Mouse (Mus musculus): ENCODE measurements around the gene Limch1. TPM values are rescaled to one million over a fixed set of nuclear protein-coding genes. Genes with fewer than 3 reads are reported as not detected.

Gene Limch1
- total RNA-seq, 1 experiment from 2014 or later = 127 TPM

DNA sequence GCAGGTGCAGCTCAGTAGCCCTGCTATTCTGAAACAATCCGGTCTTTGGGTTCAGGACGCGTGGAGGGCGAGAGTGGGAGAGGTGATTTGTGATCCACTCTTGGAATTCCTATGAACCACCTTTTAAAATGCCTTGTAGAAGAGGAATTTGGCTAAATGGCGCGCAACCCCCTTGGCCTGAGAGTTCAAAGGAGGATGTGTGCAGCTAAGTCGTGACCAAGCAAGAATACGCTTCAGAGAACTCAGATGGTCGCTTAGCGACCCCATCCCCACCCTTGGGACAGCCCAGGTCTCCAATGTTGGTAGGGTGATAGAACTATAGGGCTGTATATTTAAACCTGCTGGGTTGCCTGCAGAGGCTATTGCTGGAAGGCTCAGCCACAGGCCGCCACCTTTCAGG is 1.1 kb downstream of the Limch1 start:
- DNase-seq = no peak

DNA sequence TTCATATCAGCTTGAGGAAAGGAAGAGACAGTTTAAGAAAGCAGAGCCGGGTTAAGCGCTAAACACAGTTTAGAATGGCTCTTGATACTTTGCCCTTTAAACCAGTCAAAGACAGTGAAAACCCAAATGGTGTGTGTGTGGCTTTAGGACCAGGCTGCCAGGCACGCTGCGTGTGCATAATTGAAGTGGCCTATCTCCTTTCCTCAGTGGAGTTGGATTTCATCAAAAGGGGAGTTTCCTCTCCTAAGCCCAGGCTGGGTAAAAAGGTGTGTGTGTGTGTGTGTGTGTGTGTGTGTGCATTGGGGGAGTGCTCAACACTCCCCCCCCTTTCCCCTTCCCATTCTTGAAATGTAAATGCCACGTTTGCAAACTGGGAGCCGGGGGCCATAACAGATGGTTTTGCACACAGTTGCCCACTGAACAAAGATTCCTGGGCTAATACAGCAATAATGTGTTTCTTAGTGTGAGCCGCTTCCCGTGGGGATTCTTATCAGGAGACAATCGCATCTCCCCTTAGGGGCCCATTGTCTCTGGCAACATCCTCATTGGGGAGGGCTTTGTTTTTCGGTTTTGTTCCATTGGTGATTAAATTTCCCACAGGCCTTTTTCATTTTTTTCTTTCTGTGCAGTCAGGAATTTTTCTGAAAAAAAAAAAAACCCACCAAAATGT is 2.3 kb downstream of the Limch1 start:
- no peak for DNase-seq

DNA sequence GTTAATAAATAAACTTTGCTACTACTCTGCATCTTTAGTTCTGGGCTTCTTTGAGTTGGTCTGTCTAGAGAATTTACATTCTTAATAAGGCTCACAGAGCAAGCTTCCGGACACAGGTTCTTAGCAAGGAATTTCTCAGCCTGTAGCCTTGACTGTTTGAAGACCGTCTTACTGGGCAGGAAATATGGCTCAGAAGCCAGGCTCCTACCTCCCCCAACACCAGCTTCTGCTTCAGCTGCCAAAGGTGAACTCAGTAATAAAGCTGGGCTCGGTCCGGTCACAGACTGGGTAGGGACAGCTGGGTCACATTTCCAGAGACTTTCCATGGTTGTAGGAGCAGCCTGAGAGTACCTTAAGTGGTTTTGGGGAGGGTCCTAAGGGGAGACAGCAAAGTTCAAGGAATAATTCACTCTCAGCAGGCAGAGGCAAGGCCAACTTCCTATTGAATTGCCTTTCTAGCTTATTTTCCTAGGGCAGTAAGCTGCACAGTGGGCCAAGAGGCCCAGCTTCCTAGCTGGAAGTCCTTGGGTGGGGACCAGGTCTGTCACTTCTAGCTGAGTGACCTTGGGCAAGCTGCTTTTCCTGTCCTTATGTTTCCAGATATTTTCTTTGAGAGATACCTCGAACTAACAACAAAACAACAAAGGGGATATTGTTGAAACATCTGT is 3.0 kb downstream of the Limch1 start:
- DNase-seq = no peak

DNA sequence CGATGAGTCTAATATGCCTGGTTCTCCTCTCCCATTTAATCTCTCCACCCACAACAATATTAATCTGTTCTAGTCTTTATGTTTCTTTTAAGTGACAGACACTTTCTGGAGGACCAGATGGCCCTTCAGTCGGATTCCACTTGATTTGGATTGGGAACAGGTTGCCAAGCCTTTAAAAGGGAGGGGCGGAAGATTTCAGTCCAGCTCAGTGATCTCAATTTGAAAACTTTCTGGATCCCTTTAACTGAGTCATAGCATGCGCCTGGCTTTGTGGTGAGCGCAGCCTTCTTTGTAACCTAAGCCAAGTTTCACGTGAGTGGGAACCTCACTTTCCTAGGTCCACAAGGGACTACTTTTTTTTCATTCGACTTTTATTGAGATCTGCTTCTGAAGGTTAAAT is 5.0 kb downstream of the Limch1 start:
- no peak for DNase-seq

DNA sequence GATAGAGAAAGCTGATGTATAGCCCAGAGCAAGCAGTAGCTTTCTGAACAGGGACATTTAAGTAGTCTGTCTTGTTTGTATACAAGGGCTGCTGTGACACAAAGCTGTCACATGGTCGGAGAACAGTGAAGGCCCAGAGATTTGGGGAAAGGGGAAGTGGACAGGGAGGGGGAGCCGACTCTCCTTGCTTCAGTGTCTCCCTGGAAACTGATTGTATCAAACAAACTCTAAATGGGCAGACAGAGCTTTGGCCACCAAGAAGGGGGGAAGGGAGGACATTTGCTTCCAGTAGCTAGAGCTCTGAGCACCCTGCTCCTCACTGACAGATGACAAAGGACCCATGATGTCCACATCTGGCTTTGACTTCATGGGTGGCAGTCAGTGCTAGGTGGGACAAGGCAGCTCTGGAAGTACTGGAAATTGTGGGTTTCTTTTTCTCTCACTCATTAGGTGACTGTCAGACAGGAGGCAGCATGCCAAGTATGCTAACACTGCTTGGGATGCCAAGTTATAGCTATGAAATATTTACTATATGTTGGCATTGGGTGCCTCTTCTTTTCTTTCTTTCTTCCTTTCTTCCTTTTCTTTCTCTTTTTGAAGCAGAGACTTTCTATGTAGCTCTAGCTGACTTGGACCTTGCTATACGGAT is 5.8 kb downstream of the Limch1 start:
- no peak for DNase-seq

DNA sequence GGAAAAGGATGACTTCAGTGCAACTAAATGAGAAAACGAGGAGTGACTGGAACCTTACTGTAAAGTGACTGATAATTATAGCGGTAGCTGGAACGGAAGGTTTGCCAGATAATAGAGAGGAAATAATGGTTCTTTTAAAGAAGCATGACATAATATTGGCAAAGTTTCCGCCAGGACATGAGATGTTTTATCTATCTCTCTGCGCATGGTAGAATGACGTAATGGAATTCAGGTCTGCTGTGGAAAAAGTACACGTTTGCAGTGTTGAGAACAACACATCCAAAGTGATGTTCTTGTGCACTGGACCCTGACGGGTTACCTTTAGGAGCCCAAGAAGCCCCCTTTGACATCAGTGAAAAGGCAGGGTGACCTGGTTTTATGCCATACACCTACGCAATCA is 8.0 kb downstream of the Limch1 start:
- no peak for DNase-seq

DNA sequence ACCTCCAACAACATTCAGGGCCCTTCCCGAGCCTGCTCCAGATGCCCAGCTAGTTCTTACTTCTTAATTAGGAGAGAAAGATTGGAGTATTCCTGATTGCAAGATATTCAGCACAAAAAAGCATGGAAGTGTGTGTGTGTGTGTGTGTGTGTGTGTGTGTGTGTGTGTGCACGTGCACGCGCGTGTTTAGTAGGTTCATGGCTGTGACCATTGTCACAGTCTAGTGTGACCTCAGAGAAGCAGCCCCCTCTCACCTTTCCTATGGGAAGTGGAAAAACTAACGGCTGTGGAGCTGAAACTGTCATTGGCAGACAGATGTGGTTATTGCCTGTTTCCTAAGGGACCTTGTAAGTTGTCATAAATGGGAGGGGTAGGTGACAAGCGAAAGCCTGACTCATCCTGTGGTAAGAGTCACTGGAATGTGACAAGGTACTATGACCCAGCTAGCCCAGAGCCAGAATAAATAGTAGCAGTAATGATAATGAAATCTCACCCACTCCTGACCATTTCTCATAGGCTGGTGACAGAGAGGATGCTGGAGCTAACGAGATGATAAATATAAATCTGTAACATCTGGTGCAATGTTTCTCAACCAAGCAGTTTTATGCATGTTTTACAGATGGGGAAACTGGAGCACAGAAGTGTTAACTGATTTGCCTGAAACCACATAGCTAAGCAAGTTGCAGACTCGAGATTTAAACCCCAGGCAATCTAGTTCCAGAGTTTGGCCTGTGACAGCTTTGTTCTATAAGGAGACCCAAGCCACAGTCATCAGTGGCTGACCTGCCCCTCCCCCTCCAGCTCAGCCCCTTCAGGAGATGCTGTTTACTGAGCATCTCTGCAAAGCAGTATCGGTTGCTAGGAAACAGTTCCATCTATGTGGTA is 11.4 kb downstream of the Limch1 start:
- DNase-seq = no peak

DNA sequence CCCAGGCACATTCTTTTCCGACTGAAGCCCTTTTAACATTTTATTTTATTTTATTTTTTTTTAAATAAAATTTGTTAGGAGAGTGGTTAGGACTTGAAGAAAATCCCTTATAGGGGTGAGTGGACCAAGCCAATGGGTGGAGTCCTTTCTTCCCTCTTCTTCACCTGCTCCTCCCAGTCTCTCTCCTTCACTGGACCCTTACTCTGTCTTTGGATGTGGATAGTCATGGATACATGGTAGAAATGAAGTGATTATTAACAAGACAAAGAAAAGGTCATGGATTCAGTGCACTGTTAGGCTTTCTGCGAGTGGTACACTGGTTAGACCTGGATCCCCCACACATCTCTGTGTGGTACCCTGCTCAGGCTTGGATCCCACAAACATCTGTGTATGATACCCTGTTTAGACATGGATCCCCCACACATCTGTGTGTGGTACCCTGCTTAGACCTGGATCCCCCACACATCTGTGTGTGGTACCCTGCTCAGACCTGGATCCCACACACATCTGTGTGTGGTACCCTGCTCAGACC is 12.1 kb downstream of the Limch1 start:
- DNase-seq = no peak

DNA sequence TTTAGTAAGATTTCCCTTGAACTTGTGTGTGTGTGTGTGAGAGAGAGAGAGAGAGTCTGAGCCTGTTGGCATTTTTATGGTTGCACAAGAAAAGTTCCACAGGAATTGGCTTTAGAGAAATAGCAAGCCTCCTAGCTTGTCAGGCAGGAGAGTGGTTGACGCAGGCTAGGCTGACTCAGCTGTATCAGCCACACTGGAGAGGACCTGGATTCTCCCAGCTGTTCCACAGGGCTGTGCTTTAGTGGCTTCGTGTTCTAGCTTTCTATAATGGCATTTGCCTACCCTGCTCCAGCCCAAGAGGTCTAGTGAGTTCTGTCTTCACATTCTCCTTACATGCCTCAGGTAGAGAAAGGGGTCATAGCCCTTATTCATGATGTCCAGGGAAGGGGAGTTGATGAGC is 13.7 kb downstream of the Limch1 start:
- DNase-seq = no peak

DNA sequence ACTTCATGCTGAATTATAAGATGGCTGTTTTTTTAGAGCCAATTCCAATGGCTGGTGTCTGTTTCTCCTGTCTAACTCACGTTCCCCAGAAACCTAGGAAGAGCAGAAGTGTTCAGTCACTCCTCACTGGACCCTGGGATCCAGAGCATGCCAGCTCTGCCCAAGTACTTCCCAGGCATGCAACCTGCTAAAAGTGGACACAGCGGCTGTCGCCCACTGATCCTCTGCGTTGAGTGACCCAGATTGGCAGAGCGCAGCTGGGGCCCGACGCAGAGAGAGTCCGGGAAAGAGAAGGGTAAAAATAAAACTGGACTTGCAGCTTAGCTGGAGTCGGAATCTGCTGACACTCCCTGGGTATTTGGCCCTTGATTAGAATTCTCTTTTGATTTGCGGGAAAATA is 15.1 kb downstream of the Limch1 start:
- DNase-seq = no peak

DNA sequence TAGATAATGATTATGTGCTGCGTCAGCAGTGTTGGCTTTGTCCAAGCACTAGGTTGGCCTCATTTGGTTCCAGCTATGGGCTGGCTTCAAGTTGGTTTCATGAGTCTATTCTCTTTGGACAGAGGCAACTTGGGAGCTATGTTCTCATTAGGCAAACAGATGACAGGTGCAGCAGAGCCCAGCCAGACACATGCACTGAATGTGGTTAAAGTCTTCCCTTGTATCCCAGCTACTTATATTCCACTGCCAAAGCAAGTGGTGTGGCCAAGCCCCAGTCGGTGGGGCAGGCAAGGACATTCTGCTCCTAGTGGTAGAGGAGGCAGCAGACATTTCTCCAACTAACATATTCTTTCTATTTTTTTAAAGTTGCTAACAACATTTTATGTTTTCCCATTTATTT is 16.4 kb downstream of the Limch1 start:
- DNase-seq = no peak

DNA sequence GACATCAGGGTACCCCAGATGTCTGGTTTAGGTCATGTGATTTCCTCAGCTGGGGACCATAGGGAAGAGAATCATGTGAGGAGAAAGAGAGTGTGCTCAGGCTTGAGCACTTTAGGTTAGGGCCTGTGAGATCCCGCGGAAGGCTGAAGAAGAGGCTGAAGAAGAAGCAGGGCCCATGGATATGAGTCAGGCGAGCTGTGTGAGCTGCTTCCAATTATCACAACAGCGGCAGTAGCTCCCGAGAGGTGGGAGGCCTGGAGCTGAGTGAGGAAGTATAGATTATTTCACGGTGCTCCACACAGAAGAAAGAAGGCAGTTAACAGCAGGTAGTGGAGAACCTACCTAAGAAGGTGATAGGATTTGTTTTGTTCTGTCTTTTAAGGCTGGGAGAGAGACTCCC is 18.5 kb downstream of the Limch1 start:
- DNase-seq = no peak

DNA sequence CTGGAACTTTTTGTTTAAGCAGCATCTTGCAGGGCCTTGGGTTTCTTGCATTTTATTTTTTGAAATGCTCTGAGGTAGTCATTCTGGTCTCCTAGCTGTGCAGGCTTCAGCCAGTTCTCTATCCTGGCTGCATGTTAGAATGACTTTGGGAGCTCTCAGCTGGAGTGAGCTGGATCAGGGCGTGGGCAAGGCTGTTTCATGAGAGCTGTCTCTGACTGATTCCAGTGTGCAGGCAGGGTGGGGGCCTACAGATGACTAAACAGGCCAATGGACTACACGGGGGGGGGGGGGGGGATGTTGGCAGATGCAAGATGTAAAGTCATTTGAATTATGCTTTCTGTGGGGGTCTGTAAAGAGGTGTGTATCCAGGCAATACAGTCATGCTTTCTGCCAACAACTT is 20.3 kb downstream of the Limch1 start:
- DNase-seq = no peak

DNA sequence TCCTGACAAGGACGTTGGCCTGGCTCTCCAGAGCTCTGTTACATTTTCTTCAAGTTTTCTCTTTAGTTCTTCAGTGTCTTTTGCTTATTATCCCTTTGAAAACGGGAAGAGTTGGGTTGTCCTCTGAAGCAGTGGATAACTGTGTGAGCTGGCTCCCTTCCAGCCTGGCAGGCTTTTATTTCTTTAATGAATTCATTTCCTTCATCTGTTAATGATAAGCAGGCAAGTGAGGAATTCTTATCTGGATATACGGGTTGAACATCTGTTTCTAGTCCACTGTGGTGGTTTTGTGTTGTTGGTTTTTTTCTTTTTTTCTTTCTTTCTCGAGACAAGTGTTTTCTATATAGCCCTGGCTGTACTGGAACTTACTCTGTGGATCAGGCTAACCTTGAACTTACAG is 22.4 kb downstream of the Limch1 start:
- no peak for DNase-seq

DNA sequence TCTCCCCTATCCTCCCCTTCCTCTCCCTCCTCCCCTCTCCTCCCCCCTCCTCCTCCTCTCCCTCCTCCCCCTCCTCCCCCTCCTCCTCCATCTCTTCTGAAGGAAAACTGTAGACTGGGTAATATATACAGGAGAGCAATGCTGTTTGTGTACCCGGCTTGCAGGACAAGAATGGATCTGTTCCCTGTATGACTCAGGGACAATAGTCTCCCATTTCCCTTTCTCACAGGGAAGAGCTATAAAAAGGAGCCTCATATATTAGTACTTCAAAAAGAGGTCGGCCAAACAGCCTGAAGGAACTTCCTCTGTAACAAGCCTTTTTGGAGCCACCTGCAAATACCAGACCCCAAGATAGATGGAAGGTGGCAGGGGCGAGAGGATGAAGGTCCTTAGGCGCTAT is 23.4 kb downstream of the Limch1 start:
- no peak for DNase-seq

DNA sequence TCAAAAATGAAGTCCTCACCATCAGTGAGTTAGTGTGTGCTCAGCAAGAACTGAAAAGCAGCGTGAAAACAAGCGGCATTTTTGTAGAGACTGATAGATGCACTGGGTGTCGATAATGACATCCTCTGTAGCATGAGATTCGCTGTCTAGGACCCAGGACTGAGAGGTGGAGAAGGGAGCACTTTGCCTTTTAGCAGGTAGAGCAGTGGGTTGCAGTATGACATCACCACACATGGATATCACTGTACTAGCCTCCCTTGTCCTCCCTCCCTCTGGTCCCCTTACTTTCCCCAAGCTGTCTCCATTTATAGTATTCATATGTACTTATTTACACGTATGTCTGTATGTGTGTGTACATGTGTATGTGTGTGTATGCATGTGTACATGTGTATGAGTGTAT is 23.9 kb downstream of the Limch1 start:
- no peak for DNase-seq

DNA sequence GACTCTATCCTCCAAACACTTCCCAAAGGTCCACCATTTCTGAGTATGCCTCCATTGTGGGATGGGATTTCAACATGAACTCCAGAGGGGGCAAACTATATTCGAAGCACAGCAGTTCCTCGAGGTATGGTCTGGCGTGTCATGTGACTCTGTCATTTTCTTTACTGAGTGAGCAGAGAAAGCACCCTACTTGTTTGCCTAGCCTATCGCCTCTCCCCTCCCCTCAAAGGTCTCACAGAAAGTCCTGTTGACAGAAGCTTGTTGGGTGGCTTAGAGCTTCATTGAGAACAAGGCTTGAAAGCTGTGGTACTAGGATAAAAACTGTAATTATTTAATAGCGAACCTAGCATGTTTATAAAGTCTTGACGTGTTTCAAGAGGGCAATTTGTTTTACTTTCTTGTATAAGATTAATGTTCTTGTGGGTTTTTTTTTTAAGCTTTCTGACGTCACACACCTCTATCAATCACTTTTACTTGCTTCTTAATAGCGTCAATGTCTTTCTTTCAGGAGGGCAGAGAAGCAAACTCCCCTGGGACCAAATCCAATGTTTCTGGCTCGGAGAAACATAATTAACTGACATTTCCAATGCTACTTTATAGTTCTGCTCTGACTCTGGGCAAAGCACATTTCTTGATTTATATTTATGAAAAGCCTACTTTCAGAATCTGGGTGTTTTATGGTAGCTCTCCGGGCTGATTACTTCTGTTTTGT is 32.5 kb downstream of the Limch1 start:
- DNase-seq = no peak

DNA sequence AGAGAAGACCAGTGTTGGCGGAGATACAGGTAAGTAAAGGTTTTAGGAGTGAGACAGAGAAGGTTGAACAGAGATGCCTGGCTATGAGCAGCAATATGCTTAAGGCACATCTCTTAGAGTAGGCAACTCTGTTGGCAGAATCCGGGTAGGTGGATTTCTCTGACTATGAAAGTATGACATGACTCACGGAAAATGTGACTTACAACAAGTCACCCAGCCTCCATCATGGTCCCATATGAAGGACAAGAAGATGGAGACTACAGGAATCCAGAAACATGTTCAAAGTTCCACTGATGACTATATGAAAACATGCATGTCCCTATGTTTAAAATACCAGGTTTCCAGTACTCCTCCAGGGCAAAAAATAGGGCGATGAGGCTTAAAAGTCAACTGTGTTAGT is 34.7 kb downstream of the Limch1 start:
- DNase-seq = no peak

DNA sequence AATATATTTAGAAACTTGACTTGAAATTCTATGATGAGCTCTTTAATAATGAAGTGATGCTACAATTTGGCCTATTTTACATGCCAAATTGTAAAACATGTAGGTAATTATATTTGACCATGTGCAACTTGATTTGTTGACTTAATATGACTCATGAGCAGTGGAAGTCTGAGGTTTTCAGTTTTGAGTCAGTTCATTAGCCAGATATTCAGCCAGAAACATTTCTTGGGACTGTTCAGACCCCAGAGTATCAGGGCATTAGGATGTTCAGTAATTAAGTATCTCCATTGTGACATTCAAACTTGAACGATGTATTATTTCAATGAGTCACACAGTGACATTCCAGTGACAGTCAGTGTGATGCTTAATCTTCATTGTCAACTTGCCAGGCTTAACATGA is 35.9 kb downstream of the Limch1 start:
- DNase-seq = no peak

DNA sequence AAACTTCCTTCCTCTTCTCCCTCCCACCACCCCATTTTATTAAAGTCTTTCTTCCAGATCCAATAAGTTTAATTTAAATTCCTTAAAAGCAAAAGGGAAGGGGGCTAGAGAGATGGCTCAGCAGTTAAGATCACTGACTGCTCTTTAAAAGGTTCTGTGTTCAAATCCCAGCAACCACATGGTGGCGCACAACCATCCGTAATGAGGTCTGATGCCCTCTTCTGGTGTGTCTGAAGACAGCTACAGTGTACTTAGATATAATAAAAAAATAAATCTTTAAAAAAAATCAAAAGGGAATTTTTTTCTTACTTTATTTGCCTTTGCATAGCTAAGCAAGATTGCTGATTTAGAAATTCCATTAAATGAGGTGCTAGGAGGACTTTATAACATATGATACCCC is 37.2 kb downstream of the Limch1 start:
- no peak for DNase-seq

DNA sequence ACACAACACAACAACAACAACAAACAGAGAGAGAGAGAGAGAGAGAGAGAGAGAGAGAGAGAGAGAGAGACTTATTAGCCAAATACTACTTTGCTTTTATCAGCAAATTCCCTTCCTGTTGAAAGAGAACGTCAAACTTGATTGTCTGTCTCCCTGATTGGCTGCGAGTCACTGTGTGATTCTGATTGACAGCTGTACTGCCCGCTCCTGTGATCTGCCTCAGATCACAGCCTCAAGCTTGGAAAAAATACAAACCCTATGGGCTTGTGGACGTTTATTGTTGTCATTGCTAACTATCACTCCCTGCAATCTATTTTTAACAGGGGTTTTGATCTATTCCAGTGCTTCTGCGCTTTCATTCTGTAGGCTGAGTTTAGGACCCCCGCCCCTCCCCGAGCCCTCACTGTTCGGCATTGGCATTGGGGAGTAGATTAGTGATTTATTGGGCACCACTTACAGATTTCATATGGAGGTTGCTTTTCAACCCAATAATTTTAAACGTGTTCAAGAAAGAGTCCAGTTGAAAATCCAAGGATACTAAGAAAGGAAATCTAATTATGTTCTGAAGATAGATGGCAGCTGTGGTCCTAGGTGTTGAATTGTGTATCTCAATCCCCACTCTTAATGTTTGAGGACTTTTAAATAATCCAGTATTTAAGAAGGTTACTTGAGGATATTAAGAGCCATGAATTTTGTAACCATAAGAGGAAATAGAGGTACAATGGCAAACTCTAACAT is 39.2 kb downstream of the Limch1 start:
- DNase-seq = no peak

Measured in adrenal gland, postnatal 25 days (tissue).